Mouse (Mus musculus) embryonic facial prominence, embryonic 14.5 days (tissue): ENCODE results near the gene Vamp1. TPM values are rescaled to one million over a fixed set of nuclear protein-coding genes. Genes with fewer than 3 reads are reported as not detected.
"Not testable (repeated sequence)": the region's sequence is repeated elsewhere in the genome, so short reads cannot be mapped to it uniquely, and the experiment has no call there.

Experiments used
- ATAC-seq: fragments of 200-750 bp; cut with Nextera tagmentation; 2 replicates; pipeline ENCODE4 v1.8.0; 2017; ENCODE audit warnings: low read depth, moderate number of reproducible peaks, moderate TSS enrichment
- DNase-seq: peaks from one replicate; pipeline ENCODE4 v3.0.0-alpha.2; 2015; ENCODE audit warnings: low spot score
- H3K27ac ChIP-seq: fragments of 300-500 bp; sonication (generic); replicated peaks from 2 replicates; pipeline ENCODE4 v1.5.1; 2014; ENCODE audit warnings: low read depth, mild to moderate bottlenecking, low read length, moderate library complexity
- H3K27me3 ChIP-seq: fragments of 300-500 bp; sonication (generic); replicated peaks from 2 replicates; pipeline ENCODE4 v1.6.1; 2014; ENCODE audit warnings: low read length; ENCODE audit not compliant: control insufficient read depth, insufficient read depth
- H3K36me3 ChIP-seq: fragments of 300-500 bp; sonication (generic); 2 replicates; pipeline ENCODE4 v1.6.1; 2014; ENCODE audit warnings: low read length, mixed read lengths; ENCODE audit not compliant: control insufficient read depth, insufficient read depth
- H3K4me1 ChIP-seq: fragments of 300-500 bp; sonication (generic); 2 replicates; pipeline ENCODE4 v1.6.1; 2014; ENCODE audit warnings: antibody characterized with exemption, low read length; ENCODE audit not compliant: control insufficient read depth, insufficient read depth
- H3K4me2 ChIP-seq: fragments of 300-500 bp; sonication (generic); 2 replicates; pipeline ENCODE4 v1.6.1; 2014; ENCODE audit warnings: low read depth, mild to moderate bottlenecking, low read length, moderate library complexity, mixed read lengths
- H3K4me3 ChIP-seq: fragments of 300-500 bp; sonication (generic); 2 replicates; pipeline ENCODE4 v1.5.1; 2014; ENCODE audit warnings: low read depth, mild to moderate bottlenecking, low read length
- H3K9ac ChIP-seq: fragments of 300-500 bp; sonication (generic); 2 replicates; pipeline ENCODE4 v1.6.1; 2014; ENCODE audit warnings: low read depth, mild to moderate bottlenecking, low read length, moderate library complexity, mixed read lengths
- H3K9me3 ChIP-seq: fragments of 300-500 bp; sonication (generic); 2 replicates; pipeline ENCODE4 v1.6.1; 2016; ENCODE audit warnings: low read length; ENCODE audit not compliant: control insufficient read depth
- WGBS: fragments of 180-500 bp; shearing (Covaris S2); extraction: QIAGEN DNeasy Blood & Tissue Kit; methylation state at CpG from one replicate; pipeline ENCODE4 v1.1.7; 2014; 5-methylcytosine and 5-hydroxymethylcytosine counted together
- polyA plus RNA-seq: library from polyadenylated mRNA; unstranded; fragments of >200 nt; fragmentation: Nextera tagmentation; extraction: Ambion mirVana; gene quantifications from 2 replicates; pipeline ENCODE4 v1.2.1, GENCODE M21; 2014

Vamp1 gene
- polyA plus RNA-seq, 1 experiment from 2014 or later: 2.7 TPM

GRCm38 (mm10) chr6:125274841-125275563 lies 59.7 kb downstream of the Vamp1 start:
- H3K27me3 ChIP-seq: no peaks in the 10 kb centered on the region
- peak; percentile 80 for DNase-seq
- H3K4me2 ChIP-seq: no peak overlapping the region
- no peaks in the 10 kb centered on the region for H3K36me3 ChIP-seq
- no peaks in the 10 kb centered on the region for H3K9me3 ChIP-seq
- H3K27ac ChIP-seq: no peak overlapping the region
- WGBS: 57% methylated on average over 15 of the region's 15 CpGs
- ATAC-seq: no peak
- no peaks in the 10 kb centered on the region for H3K4me1 ChIP-seq
- H3K9ac ChIP-seq: no peak overlapping the region
- no peak overlapping the region for H3K4me3 ChIP-seq

DNA sequence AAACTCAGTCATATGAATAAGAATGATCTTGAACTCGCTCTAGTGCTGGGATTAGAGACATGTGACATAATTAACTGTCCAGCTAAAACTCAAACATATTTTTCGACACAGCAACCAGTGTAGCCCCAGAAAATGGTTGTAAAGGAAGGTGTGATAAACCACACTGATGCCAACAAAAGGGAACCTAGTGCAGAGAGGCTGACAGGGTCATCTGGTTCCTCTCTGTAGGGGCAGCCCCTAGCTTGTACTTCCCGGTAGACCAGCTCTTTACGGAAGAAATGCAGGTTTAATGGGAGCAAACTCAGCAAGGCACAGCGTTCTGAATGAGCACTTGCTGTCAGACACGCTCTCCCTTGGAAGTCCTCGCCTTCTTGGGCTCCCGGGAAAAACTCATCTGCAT lies 64.4 kb downstream of the Vamp1 start:
- no peaks in the 10 kb centered on the region for H3K4me1 ChIP-seq
- 70% methylated on average over 8 of the region's 8 CpGs for WGBS
- DNase-seq: no peak
- no peaks in the 10 kb centered on the region for H3K36me3 ChIP-seq
- no peak overlapping the region for H3K4me2 ChIP-seq
- H3K4me3 ChIP-seq: no peak overlapping the region
- H3K27me3 ChIP-seq: no peaks in the 10 kb centered on the region
- no peak for ATAC-seq
- H3K27ac ChIP-seq: no peak overlapping the region
- H3K9me3 ChIP-seq: 0 out of 2 replicates have a peak, but pooled peaks cover 1% of the 10 kb centered on the region
- no peak overlapping the region for H3K9ac ChIP-seq

DNA sequence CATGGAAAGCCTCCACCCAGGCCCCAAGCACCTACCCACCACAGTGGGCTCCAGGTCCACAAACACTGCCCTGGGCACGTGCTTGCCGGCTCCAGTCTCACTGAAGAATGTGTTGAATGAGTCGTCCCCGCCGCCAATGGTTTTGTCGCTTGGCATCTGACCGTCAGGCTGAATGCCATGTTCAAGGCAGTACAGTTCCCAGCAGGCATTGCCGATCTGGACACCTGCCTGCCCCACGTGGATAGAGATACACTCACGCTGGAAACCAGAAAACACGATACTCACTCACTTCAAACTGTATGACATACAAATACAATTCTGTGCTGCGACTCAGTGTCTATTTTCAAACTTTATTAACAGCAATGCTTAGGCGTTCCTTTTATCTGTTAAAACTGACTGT lies 67.4 kb downstream of the Vamp1 start:
- WGBS: 91% methylated on average over 13 of the region's 13 CpGs
- not testable (repeated sequence) for H3K27me3 ChIP-seq, H3K4me1 ChIP-seq, ATAC-seq, H3K36me3 ChIP-seq, H3K4me2 ChIP-seq, H3K27ac ChIP-seq, H3K9me3 ChIP-seq, H3K9ac ChIP-seq, H3K4me3 ChIP-seq, DNase-seq

DNA sequence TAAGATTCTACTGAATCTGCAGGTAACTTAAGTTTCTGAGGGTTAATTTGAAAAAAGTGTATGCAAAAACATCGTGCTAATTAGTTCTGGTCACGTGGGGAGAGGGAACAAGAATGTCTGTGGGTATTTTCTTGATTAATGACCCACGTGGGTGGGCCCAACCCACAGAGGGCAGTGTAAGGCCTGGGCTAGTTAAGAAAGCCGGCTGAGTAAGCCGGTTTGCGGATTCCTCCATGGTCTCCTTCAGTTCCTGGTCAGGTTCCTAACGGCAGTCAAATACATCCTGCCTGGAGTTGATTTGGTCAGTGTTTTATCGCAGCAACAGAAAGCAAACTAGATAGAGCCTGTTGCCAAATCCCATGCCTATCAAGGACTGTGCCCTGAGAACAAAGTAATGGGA lies 68.9 kb downstream of the Vamp1 start:
- Histone ChIP-seq H3K4me2 (no peak overlapping the region), H3K36me3 (no peaks in the 10 kb centered on the region), H3K4me3 (no peak overlapping the region), H3K27ac (no peak overlapping the region), H3K4me1 (no peaks in the 10 kb centered on the region), H3K9me3 (0 out of 2 replicates have a peak, but pooled peaks cover 3% of the 10 kb centered on the region), H3K27me3 (no peaks in the 10 kb centered on the region), H3K9ac (no peak overlapping the region)
- ATAC-seq: no peak
- 41% methylated on average over 8 of the region's 8 CpGs for WGBS
- DNase-seq: no peak

DNA sequence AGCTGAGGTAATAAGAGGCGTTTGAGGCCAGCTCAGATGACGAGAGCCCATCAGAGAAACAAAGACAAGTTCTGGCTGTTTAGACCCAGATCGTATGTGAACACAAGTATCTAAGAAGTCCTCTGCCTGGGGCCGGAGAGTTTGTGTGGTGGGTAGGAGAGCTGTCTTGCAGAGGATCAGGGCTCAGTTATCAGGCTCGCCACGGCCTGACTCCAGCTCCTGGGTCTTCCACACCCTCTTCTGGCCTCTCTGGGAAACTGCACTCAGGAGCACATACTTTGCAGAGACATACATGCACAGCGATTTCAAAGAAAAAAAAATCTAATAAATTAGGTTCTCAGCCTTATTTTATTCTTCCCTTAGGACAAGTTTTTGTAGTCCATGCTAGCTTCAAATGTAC lies 69.4 kb downstream of the Vamp1 start:
- Histone ChIP-seq H3K9me3 (0 out of 2 replicates have a peak, but pooled peaks cover 3% of the 10 kb centered on the region), H3K4me2 (no peak overlapping the region), H3K4me1 (no peaks in the 10 kb centered on the region), H3K36me3 (no peaks in the 10 kb centered on the region), H3K27me3 (no peaks in the 10 kb centered on the region), H3K4me3 (no peak overlapping the region), H3K27ac (no peak overlapping the region), H3K9ac (no peak overlapping the region)
- 88% methylated on average over 7 of the region's 7 CpGs for WGBS
- no peak for DNase-seq
- no peak for ATAC-seq

GRCm38 (mm10) chr6:125285890-125286289 lies 70.5 kb downstream of the Vamp1 start, which contains the start of gene Tuba3a:
Tuba3a (minus strand) TSS chr6:125286042.
- no peak within 1 kb of the TSS for H3K9ac ChIP-seq

GRCm38 (mm10) chr6:125286944-125287343 lies 71.6 kb downstream of the Vamp1 start:
- Histone ChIP-seq H3K4me1 (no peaks in the 10 kb centered on the region), H3K9me3 (0 out of 2 replicates have a peak, but pooled peaks cover 3% of the 10 kb centered on the region), H3K4me2 (no peak overlapping the region), H3K9ac (no peak overlapping the region), H3K4me3 (no peak overlapping the region), H3K36me3 (no peaks in the 10 kb centered on the region), H3K27me3 (no peaks in the 10 kb centered on the region), H3K27ac (no peak overlapping the region)
- 63% methylated on average over 4 of the region's 4 CpGs for WGBS
- DNase-seq: no peak
- no peak for ATAC-seq

More at GRCm38 (mm10) chr6:125285890-125286289, 70.5 kb downstream of the Vamp1 start, which contains the start of gene Tuba3a:
- Histone ChIP-seq H3K27me3 (no peaks in the 10 kb centered on the region), H3K36me3 (no peaks in the 10 kb centered on the region), H3K9me3 (0 out of 2 replicates have a peak, but pooled peaks cover 3% of the 10 kb centered on the region), H3K4me2 (no peak within 1 kb of the TSS), H3K4me3 (no peak within 1 kb of the TSS), H3K4me1 (no peaks in the 10 kb centered on the region), H3K27ac (no peak within 1 kb of the TSS)
- 96% methylated on average over 21 of the region's 22 CpGs for WGBS
- DNase-seq (no peak), ATAC-seq (no peak)

GRCm38 (mm10) chr6:125288730-125289129 lies 73.4 kb downstream of the Vamp1 start:
- Histone ChIP-seq H3K9me3 (0 out of 2 replicates have a peak, but pooled peaks cover 3% of the 10 kb centered on the region), H3K9ac (no peak overlapping the region), H3K4me1 (no peaks in the 10 kb centered on the region), H3K27ac (no peak overlapping the region), H3K4me2 (no peak overlapping the region), H3K27me3 (no peaks in the 10 kb centered on the region), H3K36me3 (no peaks in the 10 kb centered on the region), H3K4me3 (no peak overlapping the region)
- no peak for ATAC-seq
- no peak for DNase-seq
- WGBS: 72% methylated on average over 5 of the region's 5 CpGs

GRCm38 (mm10) chr6:125291329-125291728 lies 76.0 kb downstream of the Vamp1 start:
- Histone ChIP-seq H3K27me3 (no peaks in the 10 kb centered on the region), H3K4me3 (no peak overlapping the region), H3K36me3 (no peaks in the 10 kb centered on the region), H3K4me1 (no peaks in the 10 kb centered on the region), H3K9ac (no peak overlapping the region), H3K27ac (no peak overlapping the region), H3K9me3 (no peaks in the 10 kb centered on the region), H3K4me2 (no peak overlapping the region)
- 63% methylated on average over 4 of the region's 4 CpGs for WGBS
- DNase-seq (no peak), ATAC-seq (no peak; the same call in 1 of the 2 replicates)
